ENCODE assay signal across 7 mouse cellular contexts in the genomic region with DNA sequence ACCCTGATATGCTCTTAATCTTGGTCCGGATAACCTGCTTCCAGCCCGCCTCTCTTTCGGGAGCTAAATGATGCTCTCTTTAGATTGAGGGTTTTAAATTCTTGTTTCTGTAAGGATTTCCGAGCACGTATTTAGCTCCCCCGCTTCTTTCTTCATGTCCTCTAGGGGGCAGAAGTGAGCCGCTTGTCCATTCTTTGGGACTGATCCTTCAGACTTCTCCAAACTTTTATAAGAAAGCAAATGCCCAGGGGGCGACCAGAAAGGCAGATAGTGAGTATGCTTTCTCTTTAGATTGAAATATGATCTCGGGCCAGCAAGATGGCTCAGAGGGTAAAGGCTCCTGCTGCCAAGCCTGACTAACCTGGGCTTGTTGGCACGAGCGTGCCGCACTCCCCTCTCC. TPM values are rescaled to one million over a fixed set of nuclear protein-coding genes. Genes with fewer than 3 reads are reported as not detected.
A peak's percentile ranks its signal among the peaks of the same experiment; 100 is the strongest.
DNase-seq lines count a peak whose midpoint lies in the region; ATAC-seq and TF ChIP-seq lines count a peak whose summit lies in the region.

No protein-coding gene starts in this region.

- H3K4me3 ChIP-seq in forebrain, embryonic 14.5 days (ENCODE audit: low read depth, low read length), result no peak overlapping the region
- no peak overlapping the region for H3K4me3 ChIP-seq in intestine, embryonic 14.5 days (ENCODE audit: low read depth, low read length)
- no peak overlapping the region for H3K4me3 ChIP-seq in limb, embryonic 14.5 days (replicated peaks; ENCODE audit: low read length)

- ATAC-seq in forebrain, embryonic 14.5 days, result no peak
- ATAC-seq in intestine, embryonic 14.5 days (replicated peaks; ENCODE audit: low FRiP score, low TSS enrichment, low read depth), result 0 out of 2 replicates have a peak, but pooled peaks have one; percentile 36
- no peak for ATAC-seq in limb, embryonic 14.5 days (ENCODE audit: low FRiP score, low read depth)

- no peak for TF ChIP-seq POLR2A in limb, embryonic 14.5 days (IDR thresholded peaks at IDR 0.05; ENCODE audit: borderline replicate concordance, extremely low read depth, insufficient read depth, insufficient read length)

- H3K27ac ChIP-seq in forebrain, embryonic 14.5 days (ENCODE audit: low read depth, low read length), result no peak overlapping the region
- no peak overlapping the region for H3K27ac ChIP-seq in intestine, embryonic 14.5 days (ENCODE audit: low read depth)
- H3K27ac ChIP-seq in limb, embryonic 14.5 days (replicated peaks; ENCODE audit: low read depth, low read length), result no peak overlapping the region

- H3K27me3 ChIP-seq in forebrain, embryonic 14.5 days (replicated peaks; ENCODE audit: control insufficient read depth, insufficient read depth, low read length), result no peaks in the 10 kb centered on the region
- H3K27me3 ChIP-seq in intestine, embryonic 14.5 days (replicated peaks; ENCODE audit: control insufficient read depth, insufficient read depth, low read length), result no peaks in the 10 kb centered on the region
- H3K27me3 ChIP-seq in limb, embryonic 14.5 days (ENCODE audit: control insufficient read depth, insufficient read depth, low read length), result no peaks in the 10 kb centered on the region

- no peaks in the 10 kb centered on the region for H3K9me3 ChIP-seq in forebrain, embryonic 14.5 days (replicated peaks; ENCODE audit: control insufficient read depth, low read length)
- H3K9me3 ChIP-seq in intestine, embryonic 14.5 days (ENCODE audit: control insufficient read depth, low read length), result no peaks in the 10 kb centered on the region
- no peaks in the 10 kb centered on the region for H3K9me3 ChIP-seq in limb, embryonic 14.5 days (ENCODE audit: control insufficient read depth, low read length)

- no peaks in the 10 kb centered on the region for H3K36me3 ChIP-seq in forebrain, embryonic 14.5 days (ENCODE audit: control insufficient read depth, insufficient read depth, low read length)
- H3K36me3 ChIP-seq in intestine, embryonic 14.5 days (ENCODE audit: control insufficient read depth, insufficient read depth, low read length), result no peaks in the 10 kb centered on the region
- no peaks in the 10 kb centered on the region for H3K36me3 ChIP-seq in limb, embryonic 14.5 days (ENCODE audit: control insufficient read depth, insufficient read depth, low read length)

- DNase-seq in 3T3-L1 (ENCODE audit: low read depth, low spot score) (peak; percentile 91), 416B (ENCODE audit: low read depth) (peak; percentile 70)
- DNase-seq in c-Kit-negative CD71-positive TER-119-positive erythroid progenitor cells, embryonic 14.5 days (ENCODE audit: low read depth, low spot score), result peak; percentile 33
- peak; percentile 76 for DNase-seq in forebrain, embryonic 14.5 days (ENCODE audit: low spot score)
- peak; percentile 79 for DNase-seq in intestine, embryonic 14.5 days (ENCODE audit: low spot score)
- DNase-seq in limb, embryonic 14.5 days (ENCODE audit: low spot score), result peak; percentile 76
- peak; percentile 62 for DNase-seq in retina, postnatal 7 days (ENCODE audit: low read depth, low spot score)

- no peaks in the 10 kb centered on the region for H3K4me1 ChIP-seq in forebrain, embryonic 14.5 days (ENCODE audit: control insufficient read depth, insufficient read depth, low read length)
- no peaks in the 10 kb centered on the region for H3K4me1 ChIP-seq in intestine, embryonic 14.5 days (replicated peaks; ENCODE audit: control insufficient read depth, insufficient read depth, low read length)
- peaks cover 3% of the 10 kb centered on the region; the same call in 1 of the 2 replicates for H3K4me1 ChIP-seq in limb, embryonic 14.5 days (ENCODE audit: control insufficient read depth, insufficient read depth, low read length)

- WGBS in forebrain, embryonic 14.5 days, result 31% methylated on average over 12 of the region's 12 CpGs
- 28% methylated on average over 12 of the region's 12 CpGs for WGBS in intestine, embryonic 14.5 days
- WGBS in limb, embryonic 14.5 days, result 26% methylated on average over 12 of the region's 12 CpGs

- H3K4me2 ChIP-seq in forebrain, embryonic 14.5 days (ENCODE audit: low read length), result no peak overlapping the region; the same call in 1 of the 2 replicates
- H3K4me2 ChIP-seq in intestine, embryonic 14.5 days (ENCODE audit: low read length), result no peak overlapping the region
- H3K4me2 ChIP-seq in limb, embryonic 14.5 days (replicated peaks; ENCODE audit: low read depth, low read length, severe bottlenecking), result no peak overlapping the region

- no peak overlapping the region for H3K9ac ChIP-seq in forebrain, embryonic 14.5 days (ENCODE audit: low read length)
- no peak overlapping the region for H3K9ac ChIP-seq in intestine, embryonic 14.5 days (ENCODE audit: low read length)
- H3K9ac ChIP-seq in limb, embryonic 14.5 days (ENCODE audit: low read depth, low read length, severe bottlenecking), result no peak overlapping the region

RNA-seq across cellular contexts. Expression of gene Plekhg3, which starts 34.4 kb away (rescaled TPM):
- polyA plus RNA-seq in forebrain, embryonic 14.5 days (2014; fragmentation: Nextera tagmentation; extraction: Ambion mirVana), result 0.47 and 0.64 TPM in 2 replicates
- polyA plus RNA-seq in intestine, embryonic 14.5 days (2014; fragmentation: Nextera tagmentation; extraction: Ambion mirVana), result 9.5 and 10.4 TPM in 2 replicates
- polyA plus RNA-seq in limb, embryonic 14.5 days (2012; rRNA removed), result 22.7 and 23.7 TPM in 2 replicates
- 5.6 and 7.9 TPM in 2 replicates for polyA plus RNA-seq in limb, embryonic 14.5 days (2014; fragmentation: Nextera tagmentation; extraction: Ambion mirVana)

Comparison
In these comparisons a context has a peak if more than half of its experiments do, and no peak if none do; other contexts are left out.
1. DNase-seq: peak in every context shown above with its lines; median percentile 91 in 3T3-L1; 79 in intestine, embryonic 14.5 days; 76 in forebrain, embryonic 14.5 days; 76 in limb, embryonic 14.5 days; 70 in 416B; 62 in retina, postnatal 7 days; 33 in c-Kit-negative CD71-positive TER-119-positive erythroid progenitor cells, embryonic 14.5 days.